Mouse (Mus musculus): ENCODE data around the gene Psmd4.

- TF ChIP-seq EP300 (IDR thresholded peaks at IDR 0.05; ENCODE audit: insufficient read depth, low read depth, low read length): no peak
- no peak for TF ChIP-seq POLR2A (IDR thresholded peaks at IDR 0.05; ENCODE audit: insufficient read depth, low read depth, low read length)
Measured at GRCm38 (mm10) chr3:95058078-95058477, 15.7 kb upstream of the Psmd4 start.

Measured in heart, adult 2 months (tissue).